Mouse (Mus musculus): ENCODE results near the gene A830005F24Rik.

DNA sequence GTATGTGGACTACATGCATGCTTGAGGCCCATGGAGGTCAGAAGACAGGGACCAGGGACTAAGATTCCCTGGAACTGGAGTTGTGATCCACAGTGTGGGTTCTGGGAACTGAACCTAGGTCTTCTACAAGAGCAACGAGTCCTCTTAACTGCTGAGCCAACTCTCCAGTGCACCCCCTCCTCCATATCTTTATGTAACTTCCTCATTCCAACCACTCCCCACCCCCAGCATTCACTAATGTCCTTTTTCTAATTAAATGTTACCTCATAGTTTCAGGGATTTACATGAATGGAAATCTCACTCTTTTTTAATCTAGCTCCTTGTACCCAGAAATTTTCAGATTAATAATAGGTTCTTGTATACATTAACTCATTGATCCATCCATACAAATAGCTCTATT lies 42.6 kb downstream of the A830005F24Rik start:
- TF ChIP-seq CTCF (conservative IDR thresholded peaks at IDR 0.05; ENCODE audit: low read length) (no peak), NANOG (IDR thresholded peaks at IDR 0.05; ENCODE audit: borderline replicate concordance, low read length) (no peak), POU5F1 (IDR thresholded peaks at IDR 0.05; ENCODE audit: borderline replicate concordance, low read length) (no peak)
